Mouse (Mus musculus) embryonic facial prominence, embryonic 15.5 days (tissue): ENCODE results near the gene Olfr1110. TPM values are rescaled to one million over a fixed set of nuclear protein-coding genes. Genes with fewer than 3 reads are reported as not detected.
"Not testable (repeated sequence)": the region's sequence is repeated elsewhere in the genome, so short reads cannot be mapped to it uniquely, and the experiment has no call there.

ENCODE experiments used
- ATAC-seq: fragments of 200-750 bp; cut with Nextera tagmentation; 2 replicates; pipeline ENCODE4 v1.8.0; 2017; ENCODE audit warnings: low read depth, moderate TSS enrichment; ENCODE audit not compliant: insufficient number of reproducible peaks, low FRiP score, low TSS enrichment
- H3K27ac ChIP-seq: fragments of 300-500 bp; sonication (generic); replicated peaks from 2 replicates; pipeline ENCODE4 v1.5.1; 2015; ENCODE audit warnings: mild to moderate bottlenecking, inconsistent platforms
- H3K27me3 ChIP-seq: fragments of 300-500 bp; sonication (generic); 2 replicates; pipeline ENCODE4 v1.6.1; 2015; ENCODE audit warnings: inconsistent platforms
- H3K36me3 ChIP-seq: fragments of 300-500 bp; sonication (generic); 2 replicates; pipeline ENCODE4 v1.6.1; 2015; ENCODE audit warnings: mild to moderate bottlenecking, inconsistent platforms
- H3K4me1 ChIP-seq: fragments of 300-500 bp; sonication (generic); 2 replicates; pipeline ENCODE4 v1.6.1; 2015; ENCODE audit warnings: inconsistent platforms
- H3K4me2 ChIP-seq: fragments of 300-500 bp; sonication (generic); replicated peaks from 2 replicates; pipeline ENCODE4 v1.6.1; 2015; ENCODE audit warnings: mild to moderate bottlenecking, inconsistent platforms
- H3K4me3 ChIP-seq: fragments of 300-500 bp; sonication (generic); replicated peaks from 2 replicates; pipeline ENCODE4 v1.5.1; 2015; ENCODE audit warnings: mild to moderate bottlenecking, inconsistent platforms
- H3K9ac ChIP-seq: fragments of 300-500 bp; sonication (generic); 2 replicates; pipeline ENCODE4 v1.6.1; 2015; ENCODE audit warnings: inconsistent platforms
- H3K9me3 ChIP-seq: fragments of 300-500 bp; sonication (generic); replicated peaks from 2 replicates; pipeline ENCODE4 v1.6.1; 2016; ENCODE audit warnings: inconsistent platforms
- WGBS: fragments of 180-500 bp; shearing (Covaris S2); methylation state at CpG from one replicate; pipeline ENCODE4 v1.1.7; 2015; 5-methylcytosine and 5-hydroxymethylcytosine counted together
- polyA plus RNA-seq: library from polyadenylated mRNA; unstranded; fragments of >200 nt; fragmentation: Nextera tagmentation; extraction: Ambion mirVana; gene quantifications from 2 replicates; pipeline ENCODE4 v1.2.1, GENCODE M21; 2015

Gene Olfr1110
- polyA plus RNA-seq, result 0.29 and 0.35 TPM in 2 replicates

- Histone ChIP-seq H3K4me2 (no peak within 1 kb of the TSS), H3K27ac (no peak within 1 kb of the TSS), H3K4me1 (no peaks in the 10 kb centered on the region), H3K9ac (no peak within 1 kb of the TSS), H3K36me3 (no peaks in the 10 kb centered on the region), H3K4me3 (no peak within 1 kb of the TSS), H3K27me3 (no peaks in the 10 kb centered on the region), H3K9me3 (no peaks in the 10 kb centered on the region)
- WGBS, result 79% methylated on average over 1 of the region's 1 CpGs
- no peak for ATAC-seq
Observed at GRCm38 (mm10) chr2:87140200-87140599, at the start of gene Olfr1110. Olfr1110 (minus strand) TSS chr2:87140300.

GRCm38 (mm10) chr2:87187498-87187897, 47.4 kb upstream of the Olfr1110 start, which contains the start of gene Olfr1112:
Olfr1112 (plus strand) TSS chr2:87187798.
- Histone ChIP-seq H3K27me3 (no peaks in the 10 kb centered on the region), H3K4me1 (no peaks in the 10 kb centered on the region), H3K9me3 (no peaks in the 10 kb centered on the region), H3K4me2 (no peak within 1 kb of the TSS), H3K4me3 (no peak within 1 kb of the TSS), H3K36me3 (no peaks in the 10 kb centered on the region), H3K27ac (no peak within 1 kb of the TSS), H3K9ac (no peak within 1 kb of the TSS)
- ATAC-seq, result no peak
- 80% methylated on average over 1 of the region's 1 CpGs for WGBS

- not testable (repeated sequence) for H3K4me1 ChIP-seq, H3K9ac ChIP-seq, H3K27ac ChIP-seq, H3K4me3 ChIP-seq, H3K27me3 ChIP-seq, ATAC-seq, H3K36me3 ChIP-seq, H3K9me3 ChIP-seq, H3K4me2 ChIP-seq
- 76% methylated on average over 2 of the region's 2 CpGs for WGBS
Observed at GRCm38 (mm10) chr2:87167731-87168130, 27.6 kb upstream of the Olfr1110 start.

DNA sequence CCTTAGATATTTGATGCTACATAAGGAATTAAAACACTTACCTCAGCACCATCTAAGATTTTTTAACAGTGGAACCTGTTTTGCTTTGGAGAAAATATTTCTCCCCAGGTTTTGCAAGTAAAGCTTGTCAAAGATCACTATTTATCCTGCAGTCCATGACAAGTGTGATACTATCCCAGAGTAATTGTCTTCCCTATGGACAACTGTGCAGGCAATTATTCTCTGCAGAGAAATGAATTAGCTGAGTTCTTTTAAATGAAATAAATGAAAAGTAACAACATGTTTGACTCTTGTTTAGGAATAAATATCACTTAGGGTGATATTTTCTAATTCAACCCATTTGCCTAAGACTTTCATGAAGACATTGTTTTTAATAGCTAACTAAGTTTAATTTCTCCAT, 12.4 kb upstream of the Olfr1110 start, which contains the start of gene Olfr1111:
Gene Olfr1111, minus strand, starts transcription at position 101 of the 400 bp plus-strand sequence.
- Histone ChIP-seq H3K9me3 (no peaks in the 10 kb centered on the region), H3K9ac (no peak within 1 kb of the TSS), H3K4me2 (no peak within 1 kb of the TSS), H3K27ac (no peak within 1 kb of the TSS), H3K36me3 (no peaks in the 10 kb centered on the region), H3K27me3 (no peaks in the 10 kb centered on the region), H3K4me3 (no peak within 1 kb of the TSS), H3K4me1 (no peaks in the 10 kb centered on the region)
- ATAC-seq, result no peak

DNA sequence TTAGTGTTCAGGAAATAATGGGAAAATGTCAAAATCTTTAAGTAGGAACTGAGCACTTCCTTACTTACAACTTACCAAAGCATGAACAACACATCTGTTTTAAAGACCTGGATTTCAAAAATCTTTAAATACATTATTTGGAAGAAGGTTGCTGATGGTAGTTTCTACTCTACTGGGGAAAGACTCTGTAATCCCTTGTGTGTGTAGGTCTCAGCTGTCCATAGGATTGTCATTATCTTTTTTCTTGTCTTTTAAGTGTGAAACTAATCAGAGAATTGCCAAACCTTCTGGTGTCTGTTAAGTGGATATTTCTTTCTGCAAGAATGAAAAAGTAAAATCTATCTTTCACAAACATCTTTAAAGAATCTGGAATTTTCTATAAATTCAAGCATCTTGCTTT, 25.6 kb downstream of the Olfr1110 start, which contains the start of gene Olfr259:
Gene Olfr259, minus strand, starts transcription at position 101 of the 400 bp plus-strand sequence.
- Histone ChIP-seq H3K4me2 (no peak within 1 kb of the TSS), H3K4me1 (no peaks in the 10 kb centered on the region)
- ATAC-seq, result no peak

DNA sequence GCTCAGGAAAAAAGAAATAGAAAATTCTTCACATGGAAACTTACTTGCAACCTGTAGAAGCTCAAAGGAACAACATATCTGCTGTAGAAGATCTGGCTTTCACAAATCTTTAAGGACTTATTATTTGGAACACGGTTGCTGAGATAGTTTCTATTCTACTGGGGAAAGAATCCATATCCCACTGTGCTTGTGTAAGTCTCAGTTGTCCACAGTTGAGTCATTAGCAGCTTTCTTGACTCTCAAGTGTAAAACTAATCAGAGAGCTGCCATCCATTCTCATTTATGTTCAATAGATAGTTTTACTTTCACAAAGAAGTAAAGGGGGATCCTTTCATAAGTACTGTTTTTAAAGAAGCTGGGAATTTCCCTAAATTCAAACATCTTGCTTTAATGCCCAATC, 44.2 kb downstream of the Olfr1110 start, which contains the start of gene Olfr1109:
Gene Olfr1109, minus strand, starts transcription at position 101 of the 400 bp plus-strand sequence.
- Histone ChIP-seq H3K4me2 (no peak within 1 kb of the TSS), H3K4me1 (no peaks in the 10 kb centered on the region), H3K9me3 (no peaks in the 10 kb centered on the region), H3K9ac (no peak within 1 kb of the TSS), H3K4me3 (no peak within 1 kb of the TSS), H3K27ac (no peak within 1 kb of the TSS), H3K27me3 (no peaks in the 10 kb centered on the region), H3K36me3 (no peaks in the 10 kb centered on the region)
- ATAC-seq, result no peak
- 80% methylated on average over 1 of the region's 1 CpGs for WGBS

More for the DNA sequence above, 25.6 kb downstream of the Olfr1110 start, which contains the start of gene Olfr259:
- H3K4me3 ChIP-seq, result no peak within 1 kb of the TSS
- no peaks in the 10 kb centered on the region for H3K36me3 ChIP-seq
- H3K9me3 ChIP-seq, result no peaks in the 10 kb centered on the region
- no peak within 1 kb of the TSS for H3K9ac ChIP-seq
- no peaks in the 10 kb centered on the region for H3K27me3 ChIP-seq
- H3K27ac ChIP-seq, result no peak within 1 kb of the TSS

Other genes with a start within 250 kb of the Olfr1110 start
- gene Olfr1097, start 248.1 kb downstream of the Olfr1110 start, polyA plus RNA-seq, result not detected in 2 replicates
- gene Olfr1098, start 215.8 kb downstream of the Olfr1110 start, polyA plus RNA-seq, result not detected in 2 replicates
- gene Olfr1099, start 179.6 kb downstream of the Olfr1110 start, polyA plus RNA-seq, result not detected in 2 replicates
- gene Olfr1100, start 160.3 kb downstream of the Olfr1110 start, polyA plus RNA-seq, result 0.12 TPM in 1 of 2 replicates, not detected in the other
- gene Olfr1101, start 149.1 kb downstream of the Olfr1110 start, polyA plus RNA-seq, result 0.16 TPM in 1 of 2 replicates, not detected in the other
- 0.09 TPM in 1 of 2 replicates, not detected in the other for gene Olfr1102, start 141.9 kb downstream of the Olfr1110 start, polyA plus RNA-seq
- 0.13 TPM in 1 of 2 replicates, not detected in the other for gene Olfr1104, start 113.2 kb downstream of the Olfr1110 start, polyA plus RNA-seq
- 0.05 and 0.17 TPM in 2 replicates for gene Olfr1105, start 103.8 kb downstream of the Olfr1110 start, polyA plus RNA-seq
- gene Olfr1106, start 88.0 kb downstream of the Olfr1110 start, polyA plus RNA-seq, result 0.28 TPM in 1 of 2 replicates, not detected in the other
- gene Olfr1107, start 64.5 kb downstream of the Olfr1110 start, polyA plus RNA-seq, result not detected in 2 replicates
- not detected in 2 replicates for gene Olfr1109, start 44.3 kb downstream of the Olfr1110 start, polyA plus RNA-seq
- not detected in 2 replicates for gene Olfr259, start 25.7 kb downstream of the Olfr1110 start, polyA plus RNA-seq
- 0.09 TPM in 1 of 2 replicates, not detected in the other for gene Olfr1111, start 12.3 kb upstream of the Olfr1110 start, polyA plus RNA-seq
- not detected in 2 replicates for gene Olfr1112, start 47.5 kb upstream of the Olfr1110 start, polyA plus RNA-seq
- not detected in 2 replicates for gene Olfr1113, start 68.7 kb upstream of the Olfr1110 start, polyA plus RNA-seq
- not detected in 2 replicates for gene Olfr1115, start 107.7 kb upstream of the Olfr1110 start, polyA plus RNA-seq
- not detected in 2 replicates for gene Olfr1116, start 127.2 kb upstream of the Olfr1110 start, polyA plus RNA-seq
- not detected in 2 replicates for gene Olfr1118, start 167.3 kb upstream of the Olfr1110 start, polyA plus RNA-seq
- not detected in 2 replicates for gene Olfr1120, start 214.5 kb upstream of the Olfr1110 start, polyA plus RNA-seq
- not detected in 2 replicates for gene Olfr1121, start 229.6 kb upstream of the Olfr1110 start, polyA plus RNA-seq
- gene Olfr1122, start 245.5 kb upstream of the Olfr1110 start, polyA plus RNA-seq, result 0.09 and 0.16 TPM in 2 replicates